Mouse (Mus musculus): ENCODE measurements at regions not wholly inside any gene's neighbourhood (a gene's known extent, or its start where the extent isn't known, plus 50 kb on each side); places are given as distances from the start of the nearest gene placed in this dataset.
A peak's percentile ranks its signal among the peaks of the same experiment; 100 is the strongest.

GRCm38 (mm10) chr3:109224526-109224925 is 101.6 kb downstream of the Slc25a24 start:
- H3K9ac ChIP-seq (ENCODE audit: low read depth, low read length), result no peak overlapping the region
- no peaks in the 10 kb centered on the region for H3K36me3 ChIP-seq (ENCODE audit: control insufficient read depth, insufficient read depth, low read length)
- 72% methylated on average over 3 of the region's 3 CpGs for WGBS
- H3K27ac ChIP-seq (ENCODE audit: low read depth, low read length), result no peak overlapping the region
- ATAC-seq (replicated peaks; ENCODE audit: low FRiP score) (no peak), DNase-seq (ENCODE audit: low spot score) (no peak)
- H3K4me3 ChIP-seq (ENCODE audit: low read depth, low read length), result no peak overlapping the region
- no peaks in the 10 kb centered on the region for H3K4me1 ChIP-seq (replicated peaks; ENCODE audit: control insufficient read depth, insufficient read depth, low read length)
- peaks cover 2% of the 10 kb centered on the region; the same call in 1 of the 2 replicates for H3K9me3 ChIP-seq (ENCODE audit: control insufficient read depth, low read length)
- no peak overlapping the region for H3K4me2 ChIP-seq
- no peaks in the 10 kb centered on the region for H3K27me3 ChIP-seq (replicated peaks; ENCODE audit: control insufficient read depth, insufficient read depth, low read length)

- H3K4me3 ChIP-seq (ENCODE audit: low read depth, low read length), result no peak overlapping the region
- H3K27ac ChIP-seq (ENCODE audit: low read depth, low read length), result no peak overlapping the region
- no peaks in the 10 kb centered on the region for H3K9me3 ChIP-seq (ENCODE audit: control insufficient read depth, low read length)
- H3K27me3 ChIP-seq (replicated peaks; ENCODE audit: control insufficient read depth, insufficient read depth, low read length), result no peaks in the 10 kb centered on the region
- no peaks in the 10 kb centered on the region for H3K36me3 ChIP-seq (ENCODE audit: control insufficient read depth, insufficient read depth, low read length)
- no peak overlapping the region for H3K4me2 ChIP-seq
- no peaks in the 10 kb centered on the region for H3K4me1 ChIP-seq (replicated peaks; ENCODE audit: control insufficient read depth, insufficient read depth, low read length)
- 65% methylated on average over 4 of the region's 4 CpGs for WGBS
- DNase-seq (ENCODE audit: low spot score) (no peak), ATAC-seq (replicated peaks; ENCODE audit: low FRiP score) (no peak)
- H3K9ac ChIP-seq (ENCODE audit: low read depth, low read length), result no peak overlapping the region
These were observed 106.2 kb upstream of the Vav3 start for GRCm38 (mm10) chr3:109234275-109234674.

GRCm38 (mm10) chr3:109236918-109237317 is 103.5 kb upstream of the Vav3 start:
- Histone ChIP-seq H3K9me3 (ENCODE audit: control insufficient read depth, low read length) (no peaks in the 10 kb centered on the region), H3K36me3 (ENCODE audit: control insufficient read depth, insufficient read depth, low read length) (no peaks in the 10 kb centered on the region), H3K27ac (ENCODE audit: low read depth, low read length) (no peak overlapping the region), H3K4me2 (no peak overlapping the region), H3K4me1 (replicated peaks; ENCODE audit: control insufficient read depth, insufficient read depth, low read length) (no peaks in the 10 kb centered on the region), H3K27me3 (replicated peaks; ENCODE audit: control insufficient read depth, insufficient read depth, low read length) (no peaks in the 10 kb centered on the region), H3K4me3 (ENCODE audit: low read depth, low read length) (no peak overlapping the region), H3K9ac (ENCODE audit: low read depth, low read length) (no peak overlapping the region)
- ATAC-seq (replicated peaks; ENCODE audit: low FRiP score) (no peak), DNase-seq (ENCODE audit: low spot score) (no peak)
- WGBS, result 55% methylated on average over 5 of the region's 5 CpGs

GRCm38 (mm10) chr3:109243491-109243890 is 97.0 kb upstream of the Vav3 start:
- Histone ChIP-seq H3K4me2 (no peak overlapping the region), H3K9me3 (ENCODE audit: control insufficient read depth, low read length) (no peaks in the 10 kb centered on the region), H3K27me3 (replicated peaks; ENCODE audit: control insufficient read depth, insufficient read depth, low read length) (no peaks in the 10 kb centered on the region), H3K9ac (ENCODE audit: low read depth, low read length) (no peak overlapping the region), H3K4me1 (replicated peaks; ENCODE audit: control insufficient read depth, insufficient read depth, low read length) (no peaks in the 10 kb centered on the region), H3K36me3 (ENCODE audit: control insufficient read depth, insufficient read depth, low read length) (no peaks in the 10 kb centered on the region), H3K27ac (ENCODE audit: low read depth, low read length) (no peak overlapping the region), H3K4me3 (ENCODE audit: low read depth, low read length) (no peak overlapping the region)
- ATAC-seq (replicated peaks; ENCODE audit: low FRiP score), result no peak
- DNase-seq (ENCODE audit: low spot score), result no peak
- 89% methylated on average over 1 of the region's 1 CpGs for WGBS

- 55% methylated on average over 1 of the region's 1 CpGs for WGBS
- H3K4me1 ChIP-seq (replicated peaks; ENCODE audit: control insufficient read depth, insufficient read depth, low read length), result no peaks in the 10 kb centered on the region
These were observed 91.7 kb upstream of the Vav3 start for GRCm38 (mm10) chr3:109248801-109249200.

DNA sequence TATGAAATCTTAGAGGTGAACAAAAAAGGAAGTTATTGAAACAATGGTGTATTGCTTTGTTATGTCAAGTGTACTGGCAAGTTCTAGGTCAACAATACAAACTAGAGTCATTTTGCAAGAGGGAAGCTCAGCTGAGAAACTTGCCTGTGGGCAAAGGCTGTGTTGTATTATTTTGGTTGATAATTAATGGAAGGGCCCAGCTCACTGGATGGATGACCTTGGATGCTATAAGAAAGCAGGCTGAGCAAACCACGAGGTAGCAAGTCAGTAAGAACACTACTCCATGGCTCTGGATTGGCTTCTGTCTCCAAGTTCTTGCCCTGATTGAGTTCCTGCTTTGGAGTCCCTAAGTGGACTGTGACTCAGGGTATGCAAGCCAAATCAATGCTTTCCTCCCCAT is 91.1 kb upstream of the Vav3 start:
- 61% methylated on average over 1 of the region's 1 CpGs for WGBS
- Histone ChIP-seq H3K4me3 (ENCODE audit: low read depth, low read length) (no peak overlapping the region), H3K9me3 (ENCODE audit: control insufficient read depth, low read length) (no peaks in the 10 kb centered on the region), H3K4me1 (replicated peaks; ENCODE audit: control insufficient read depth, insufficient read depth, low read length) (no peaks in the 10 kb centered on the region), H3K27me3 (replicated peaks; ENCODE audit: control insufficient read depth, insufficient read depth, low read length) (no peaks in the 10 kb centered on the region), H3K9ac (ENCODE audit: low read depth, low read length) (no peak overlapping the region), H3K4me2 (no peak overlapping the region), H3K36me3 (ENCODE audit: control insufficient read depth, insufficient read depth, low read length) (no peaks in the 10 kb centered on the region), H3K27ac (ENCODE audit: low read depth, low read length) (no peak overlapping the region)
- ATAC-seq (replicated peaks; ENCODE audit: low FRiP score) (no peak), DNase-seq (ENCODE audit: low spot score) (no peak)

More at GRCm38 (mm10) chr3:109248801-109249200, 91.7 kb upstream of the Vav3 start:
- Histone ChIP-seq H3K27ac (ENCODE audit: low read depth, low read length) (no peak overlapping the region), H3K4me3 (ENCODE audit: low read depth, low read length) (no peak overlapping the region), H3K9me3 (ENCODE audit: control insufficient read depth, low read length) (no peaks in the 10 kb centered on the region), H3K27me3 (replicated peaks; ENCODE audit: control insufficient read depth, insufficient read depth, low read length) (no peaks in the 10 kb centered on the region), H3K36me3 (ENCODE audit: control insufficient read depth, insufficient read depth, low read length) (no peaks in the 10 kb centered on the region), H3K4me2 (no peak overlapping the region), H3K9ac (ENCODE audit: low read depth, low read length) (no peak overlapping the region)
- DNase-seq (ENCODE audit: low spot score) (no peak), ATAC-seq (replicated peaks; ENCODE audit: low FRiP score) (no peak)

GRCm38 (mm10) chr3:109249989-109250388 is 90.5 kb upstream of the Vav3 start:
- Histone ChIP-seq H3K27ac (ENCODE audit: low read depth, low read length) (no peak overlapping the region), H3K9me3 (ENCODE audit: control insufficient read depth, low read length) (no peaks in the 10 kb centered on the region), H3K4me2 (no peak overlapping the region), H3K4me3 (ENCODE audit: low read depth, low read length) (no peak overlapping the region), H3K27me3 (replicated peaks; ENCODE audit: control insufficient read depth, insufficient read depth, low read length) (no peaks in the 10 kb centered on the region), H3K36me3 (ENCODE audit: control insufficient read depth, insufficient read depth, low read length) (no peaks in the 10 kb centered on the region), H3K4me1 (replicated peaks; ENCODE audit: control insufficient read depth, insufficient read depth, low read length) (no peaks in the 10 kb centered on the region), H3K9ac (ENCODE audit: low read depth, low read length) (no peak overlapping the region)
- 76% methylated on average over 2 of the region's 2 CpGs for WGBS
- no peak for DNase-seq (ENCODE audit: low spot score)
- ATAC-seq (replicated peaks; ENCODE audit: low FRiP score), result no peak

- no peak overlapping the region for H3K9ac ChIP-seq (ENCODE audit: low read depth, low read length)
- peak; percentile 65 for ATAC-seq (replicated peaks; ENCODE audit: low FRiP score)
- 23% methylated on average over 1 of the region's 1 CpGs for WGBS
- no peak for DNase-seq (ENCODE audit: low spot score)
- H3K9me3 ChIP-seq (ENCODE audit: control insufficient read depth, low read length), result no peaks in the 10 kb centered on the region
- no peaks in the 10 kb centered on the region for H3K27me3 ChIP-seq (replicated peaks; ENCODE audit: control insufficient read depth, insufficient read depth, low read length)
- H3K4me1 ChIP-seq (replicated peaks; ENCODE audit: control insufficient read depth, insufficient read depth, low read length), result no peaks in the 10 kb centered on the region
- no peak overlapping the region for H3K4me2 ChIP-seq
- no peak overlapping the region for H3K4me3 ChIP-seq (ENCODE audit: low read depth, low read length)
- no peaks in the 10 kb centered on the region for H3K36me3 ChIP-seq (ENCODE audit: control insufficient read depth, insufficient read depth, low read length)
- no peak overlapping the region for H3K27ac ChIP-seq (ENCODE audit: low read depth, low read length)
These were observed 88.7 kb upstream of the Vav3 start for GRCm38 (mm10) chr3:109251716-109252115.

- H3K4me1 ChIP-seq (replicated peaks; ENCODE audit: control insufficient read depth, insufficient read depth, low read length), result no peaks in the 10 kb centered on the region
- no peak overlapping the region for H3K27ac ChIP-seq (ENCODE audit: low read depth, low read length)
- no peaks in the 10 kb centered on the region for H3K36me3 ChIP-seq (ENCODE audit: control insufficient read depth, insufficient read depth, low read length)
These were observed 86.3 kb upstream of the Vav3 start for GRCm38 (mm10) chr3:109254001-109254630.

More at GRCm38 (mm10) chr3:109254001-109254630, 86.3 kb upstream of the Vav3 start:
- Histone ChIP-seq H3K9ac (ENCODE audit: low read depth, low read length) (no peak overlapping the region), H3K9me3 (ENCODE audit: control insufficient read depth, low read length) (no peaks in the 10 kb centered on the region), H3K4me2 (no peak overlapping the region), H3K27me3 (replicated peaks; ENCODE audit: control insufficient read depth, insufficient read depth, low read length) (no peaks in the 10 kb centered on the region), H3K4me3 (ENCODE audit: low read depth, low read length) (no peak overlapping the region)
- 68% methylated on average over 9 of the region's 9 CpGs for WGBS
- ATAC-seq (replicated peaks; ENCODE audit: low FRiP score), result no peak
- DNase-seq (ENCODE audit: low spot score), result no peak
